Mouse (Mus musculus): Measurements from ENCODE around the gene Eaf1.
A peak's percentile ranks its signal among the peaks of the same experiment; 100 is the strongest.

Gene Eaf1

GRCm38 (mm10) chr14:31510322-31510721 lies 16.1 kb downstream of the Eaf1 start:
- no peak for DNase-seq

- no peak for DNase-seq
These were observed 21.7 kb downstream of the Eaf1 start for GRCm38 (mm10) chr14:31515895-31516294.

GRCm38 (mm10) chr14:31519165-31519564 lies 25.0 kb downstream of the Eaf1 start:
- no peak for DNase-seq

GRCm38 (mm10) chr14:31521318-31521717 lies 27.1 kb downstream of the Eaf1 start:
- DNase-seq: peak in 1 of 2 experiments; percentile 14

GRCm38 (mm10) chr14:31525040-31525810 lies 31.0 kb downstream of the Eaf1 start:
- no peak for DNase-seq

- no peak for DNase-seq
These were observed 36.6 kb downstream of the Eaf1 start for GRCm38 (mm10) chr14:31530847-31531246.

- DNase-seq: peak; percentile 78 to 81
These were observed 37.4 kb downstream of the Eaf1 start for GRCm38 (mm10) chr14:31531506-31532148.

- no peak for DNase-seq
These were observed 38.5 kb downstream of the Eaf1 start for GRCm38 (mm10) chr14:31532656-31533055.

- DNase-seq: peak; percentile 23 to 37
These were observed 43.1 kb downstream of the Eaf1 start for GRCm38 (mm10) chr14:31537298-31537697.

GRCm38 (mm10) chr14:31543885-31544442 lies 49.8 kb downstream of the Eaf1 start:
- no peak for DNase-seq

GRCm38 (mm10) chr14:31555021-31555420 lies 60.8 kb downstream of the Eaf1 start:
- no peak for DNase-seq

GRCm38 (mm10) chr14:31555963-31556434 lies 61.8 kb downstream of the Eaf1 start:
- DNase-seq: peak in 1 of 2 experiments; percentile 26

GRCm38 (mm10) chr14:31556526-31557260 lies 62.5 kb downstream of the Eaf1 start:
- DNase-seq: no peak

GRCm38 (mm10) chr14:31557273-31557672 lies 63.1 kb downstream of the Eaf1 start:
- DNase-seq: no peak

- no peak for DNase-seq
These were observed 63.6 kb downstream of the Eaf1 start for GRCm38 (mm10) chr14:31557784-31558183.

GRCm38 (mm10) chr14:31559216-31559615 lies 65.0 kb downstream of the Eaf1 start:
- DNase-seq: no peak

Data from B cell, adult 2 months (primary cell).